Mouse (Mus musculus) heart, embryonic 16.5 days (tissue): ENCODE measurements around the gene Ube2g1. TPM values are rescaled to one million over a fixed set of nuclear protein-coding genes. Genes with fewer than 3 reads are reported as not detected.
"Not testable (repeated sequence)": the region's sequence is repeated elsewhere in the genome, so short reads cannot be mapped to it uniquely, and the experiment has no call there.

Experiments
- ATAC-seq: fragments of 200-750 bp; cut with Nextera tagmentation; replicated peaks from 2 replicates; pipeline ENCODE4 v1.8.0; 2017; ENCODE audit warnings: moderate number of reproducible peaks; ENCODE audit not compliant: insufficient read depth, low FRiP score; ENCODE audit errors: extremely low read depth
- H3K27ac ChIP-seq: fragments of 300-500 bp; sonication (generic); 2 replicates; pipeline ENCODE4 v1.5.1; 2014; ENCODE audit warnings: mild to moderate bottlenecking, low read length, control low read depth, moderate library complexity
- H3K27me3 ChIP-seq: fragments of 300-500 bp; sonication (generic); 2 replicates; pipeline ENCODE4 v1.6.1; 2014; ENCODE audit warnings: low read length, mixed read lengths; ENCODE audit not compliant: control insufficient read depth, insufficient read depth
- H3K36me3 ChIP-seq: fragments of 300-500 bp; sonication (generic); 2 replicates; pipeline ENCODE4 v1.6.1; 2014; ENCODE audit not compliant: control insufficient read depth, insufficient read depth
- H3K4me1 ChIP-seq: fragments of 300-500 bp; sonication (generic); 2 replicates; pipeline ENCODE4 v1.6.1; 2014; ENCODE audit warnings: low read length, mixed read lengths; ENCODE audit not compliant: control insufficient read depth, insufficient read depth
- H3K4me2 ChIP-seq: fragments of 300-500 bp; sonication (generic); 2 replicates; pipeline ENCODE4 v1.6.1; 2014; ENCODE audit warnings: low read depth, mild to moderate bottlenecking, control low read depth, low read length
- H3K4me3 ChIP-seq: fragments of 300-500 bp; sonication (generic); 2 replicates; pipeline ENCODE4 v1.5.1; 2014; ENCODE audit warnings: mild to moderate bottlenecking, control low read depth, low read length
- H3K9ac ChIP-seq: fragments of 300-500 bp; sonication (generic); 2 replicates; pipeline ENCODE4 v1.6.1; 2014; ENCODE audit warnings: low read length, control low read depth
- H3K9me3 ChIP-seq: fragments of 300-500 bp; sonication (generic); replicated peaks from 2 replicates; pipeline ENCODE4 v1.6.1; 2016; ENCODE audit warnings: low read length; ENCODE audit not compliant: control insufficient read depth
- WGBS: fragments of 180-500 bp; shearing (Covaris S2); extraction: QIAGEN DNeasy Blood & Tissue Kit; methylation state at CpG from one replicate; pipeline ENCODE4 v1.1.7; 2014; 5-methylcytosine and 5-hydroxymethylcytosine counted together
- polyA plus RNA-seq: library from polyadenylated mRNA; unstranded; fragments of >200 nt; fragmentation: Nextera tagmentation; extraction: Ambion mirVana; gene quantifications from 2 replicates; pipeline ENCODE4 v1.2.1, GENCODE M21; 2015

Ube2g1 gene
- polyA plus RNA-seq, 1 experiment from 2014 or later = 67.2 TPM

- Histone ChIP-seq H3K27ac (no peak overlapping the region), H3K4me2 (no peak overlapping the region), H3K9me3 (no peaks in the 10 kb centered on the region), H3K4me3 (no peak overlapping the region), H3K9ac (no peak overlapping the region), H3K4me1 (peaks cover 18% of the 10 kb centered on the region), H3K36me3 (no peaks in the 10 kb centered on the region), H3K27me3 (no peaks in the 10 kb centered on the region)
- WGBS = 68% methylated on average over 3 of the region's 3 CpGs
- no peak for ATAC-seq
Observed at GRCm38 (mm10) chr11:72695025-72695424, 87.9 kb downstream of the Ube2g1 start.

GRCm38 (mm10) chr11:72696368-72696971, 89.4 kb downstream of the Ube2g1 start:
- Histone ChIP-seq H3K4me2 (no peak overlapping the region), H3K4me1 (peaks cover 8% of the 10 kb centered on the region), H3K4me3 (no peak overlapping the region), H3K9ac (no peak overlapping the region), H3K27ac (no peak overlapping the region), H3K9me3 (no peaks in the 10 kb centered on the region), H3K36me3 (no peaks in the 10 kb centered on the region; the same call in 1 of the 2 replicates), H3K27me3 (no peaks in the 10 kb centered on the region)
- ATAC-seq = no peak
- 94% methylated on average over 2 of the region's 2 CpGs for WGBS

- Histone ChIP-seq H3K9ac (no peak overlapping the region), H3K4me3 (no peak overlapping the region), H3K27ac (no peak overlapping the region), H3K27me3 (no peaks in the 10 kb centered on the region), H3K4me2 (no peak overlapping the region), H3K4me1 (peaks cover 1% of the 10 kb centered on the region; the same call in 1 of the 2 replicates), H3K36me3 (no peaks in the 10 kb centered on the region; the same call in 1 of the 2 replicates), H3K9me3 (no peaks in the 10 kb centered on the region)
- no peak for ATAC-seq
Observed at GRCm38 (mm10) chr11:72697323-72697722, 90.2 kb downstream of the Ube2g1 start.

GRCm38 (mm10) chr11:72705111-72705510, 98.0 kb downstream of the Ube2g1 start:
- not testable (repeated sequence) for H3K9me3 ChIP-seq, H3K4me1 ChIP-seq, ATAC-seq, H3K9ac ChIP-seq, H3K27ac ChIP-seq, H3K27me3 ChIP-seq, H3K4me2 ChIP-seq, H3K4me3 ChIP-seq, H3K36me3 ChIP-seq
- 87% methylated on average over 2 of the region's 2 CpGs for WGBS

- Histone ChIP-seq H3K9me3 (0 out of 2 replicates have a peak, but pooled peaks cover 3% of the 10 kb centered on the region), H3K36me3 (peaks cover 16% of the 10 kb centered on the region), H3K27ac (no peak overlapping the region), H3K9ac (no peak overlapping the region), H3K4me3 (no peak overlapping the region), H3K4me1 (no peaks in the 10 kb centered on the region), H3K4me2 (no peak overlapping the region), H3K27me3 (no peaks in the 10 kb centered on the region)
- WGBS = 71% methylated on average over 5 of the region's 5 CpGs
- ATAC-seq = no peak
Observed at GRCm38 (mm10) chr11:72712721-72713120, 105.6 kb downstream of the Ube2g1 start.

- WGBS = 82% methylated on average over 3 of the region's 3 CpGs
- H3K4me1 ChIP-seq = no peaks in the 10 kb centered on the region
- H3K9me3 ChIP-seq = no peaks in the 10 kb centered on the region
- no peak for ATAC-seq
- no peak overlapping the region for H3K9ac ChIP-seq
- peaks cover 10% of the 10 kb centered on the region for H3K36me3 ChIP-seq
- no peak overlapping the region for H3K4me3 ChIP-seq
- no peak overlapping the region for H3K27ac ChIP-seq
- no peaks in the 10 kb centered on the region for H3K27me3 ChIP-seq
- H3K4me2 ChIP-seq = no peak overlapping the region
Observed at GRCm38 (mm10) chr11:72718161-72718560, 111.1 kb downstream of the Ube2g1 start.

- no peak overlapping the region for H3K9ac ChIP-seq
- H3K4me1 ChIP-seq = no peaks in the 10 kb centered on the region
- 65% methylated on average over 2 of the region's 2 CpGs for WGBS
- ATAC-seq = no peak
- H3K36me3 ChIP-seq = peaks cover 5% of the 10 kb centered on the region; the same call in 1 of the 2 replicates
- no peak overlapping the region for H3K4me2 ChIP-seq
- no peak overlapping the region for H3K4me3 ChIP-seq
- no peaks in the 10 kb centered on the region for H3K9me3 ChIP-seq
- no peaks in the 10 kb centered on the region for H3K27me3 ChIP-seq
- no peak overlapping the region for H3K27ac ChIP-seq
Observed at GRCm38 (mm10) chr11:72723165-72723564, 116.1 kb downstream of the Ube2g1 start.

GRCm38 (mm10) chr11:72723871-72724270, 116.8 kb downstream of the Ube2g1 start:
- H3K4me3 ChIP-seq = no peak overlapping the region
- no peak for ATAC-seq

GRCm38 (mm10) chr11:72726023-72726422, 118.9 kb downstream of the Ube2g1 start:
- Histone ChIP-seq H3K36me3 (peaks cover 23% of the 10 kb centered on the region), H3K4me1 (no peaks in the 10 kb centered on the region), H3K27ac (no peak overlapping the region), H3K4me2 (no peak overlapping the region), H3K9me3 (no peaks in the 10 kb centered on the region), H3K9ac (no peak overlapping the region), H3K27me3 (no peaks in the 10 kb centered on the region), H3K4me3 (no peak overlapping the region)
- no peak for ATAC-seq

More at GRCm38 (mm10) chr11:72723871-72724270, 116.8 kb downstream of the Ube2g1 start:
- no peak overlapping the region for H3K27ac ChIP-seq
- H3K9ac ChIP-seq = no peak overlapping the region
- H3K4me1 ChIP-seq = no peaks in the 10 kb centered on the region
- H3K4me2 ChIP-seq = no peak overlapping the region
- no peaks in the 10 kb centered on the region for H3K27me3 ChIP-seq
- H3K9me3 ChIP-seq = no peaks in the 10 kb centered on the region
- peaks cover 7% of the 10 kb centered on the region; the same call in 1 of the 2 replicates for H3K36me3 ChIP-seq
